Mouse (Mus musculus): ENCODE results near the gene Trmt10c. TPM values are rescaled to one million over a fixed set of nuclear protein-coding genes. Genes with fewer than 3 reads are reported as not detected.
"Not testable (repeated sequence)": the region's sequence is repeated elsewhere in the genome, so short reads cannot be mapped to it uniquely, and the experiment has no call there.

Gene Trmt10c
- polyA plus RNA-seq, 1 experiment from 2014 or later: 12.9 TPM

GRCm38 (mm10) chr16:56071317-56072232, 34.0 kb upstream of the Trmt10c start:
- Histone ChIP-seq H3K4me2 (peak overlapping the region; percentile 74), H3K4me1 (replicated peaks) (peaks cover 73% of the 10 kb centered on the region), H3K4me3 (replicated peaks) (peak overlapping the region; percentile 46), H3K36me3 (replicated peaks) (no peaks in the 10 kb centered on the region), H3K27me3 (no peaks in the 10 kb centered on the region), H3K9me3 (replicated peaks) (no peaks in the 10 kb centered on the region), H3K9ac (peak overlapping the region; percentile 64), H3K27ac (replicated peaks) (peak overlapping the region; percentile 99)
- ATAC-seq (ENCODE audit: insufficient read depth): peak; percentile 90
- 13% methylated on average over 5 of the region's 5 CpGs for WGBS (ENCODE audit: insufficient replicate concordance)

GRCm38 (mm10) chr16:56068523-56069070, 31.0 kb upstream of the Trmt10c start:
- H3K27me3 ChIP-seq: no peaks in the 10 kb centered on the region
- H3K4me2 ChIP-seq: no peak overlapping the region
- H3K9me3 ChIP-seq (replicated peaks): no peaks in the 10 kb centered on the region
- no peaks in the 10 kb centered on the region for H3K36me3 ChIP-seq (replicated peaks)
- ATAC-seq (ENCODE audit: insufficient read depth): no peak
- 82% methylated on average over 6 of the region's 6 CpGs for WGBS (ENCODE audit: insufficient replicate concordance)
- no peak overlapping the region for H3K9ac ChIP-seq
- no peak overlapping the region for H3K4me3 ChIP-seq (replicated peaks)
- H3K27ac ChIP-seq (replicated peaks): peak overlapping the region; percentile 61
- H3K4me1 ChIP-seq (replicated peaks): peaks cover 66% of the 10 kb centered on the region

GRCm38 (mm10) chr16:56066113-56066512, 28.5 kb upstream of the Trmt10c start:
- no peak for ATAC-seq (ENCODE audit: insufficient read depth)
- 54% methylated on average over 8 of the region's 8 CpGs for WGBS (ENCODE audit: insufficient replicate concordance)
- H3K27me3 ChIP-seq: no peaks in the 10 kb centered on the region

GRCm38 (mm10) chr16:56064334-56064990, 26.8 kb upstream of the Trmt10c start:
- H3K9ac ChIP-seq: peak overlapping the region; percentile 59

More at GRCm38 (mm10) chr16:56066113-56066512, 28.5 kb upstream of the Trmt10c start:
- H3K9ac ChIP-seq: no peak overlapping the region
- no peak overlapping the region for H3K4me3 ChIP-seq (replicated peaks)
- H3K27ac ChIP-seq (replicated peaks): no peak overlapping the region; the same call in 1 of the 2 replicates
- H3K9me3 ChIP-seq (replicated peaks): no peaks in the 10 kb centered on the region
- no peaks in the 10 kb centered on the region for H3K36me3 ChIP-seq (replicated peaks)
- peaks cover 45% of the 10 kb centered on the region for H3K4me1 ChIP-seq (replicated peaks)
- H3K4me2 ChIP-seq: no peak overlapping the region

GRCm38 (mm10) chr16:56062981-56063380, 25.4 kb upstream of the Trmt10c start:
- Histone ChIP-seq H3K27ac (replicated peaks) (no peak overlapping the region), H3K9ac (no peak overlapping the region), H3K36me3 (replicated peaks) (no peaks in the 10 kb centered on the region), H3K4me1 (replicated peaks) (peaks cover 22% of the 10 kb centered on the region), H3K9me3 (replicated peaks) (no peaks in the 10 kb centered on the region), H3K4me3 (replicated peaks) (no peak overlapping the region), H3K27me3 (no peaks in the 10 kb centered on the region), H3K4me2 (no peak overlapping the region)
- whole genome bisulfite sequencing (ENCODE audit: insufficient replicate concordance): 70% methylated on average over 11 of the region's 11 CpGs
- no peak for ATAC-seq (ENCODE audit: insufficient read depth)

More at GRCm38 (mm10) chr16:56064334-56064990, 26.8 kb upstream of the Trmt10c start:
- Histone ChIP-seq H3K9me3 (replicated peaks) (no peaks in the 10 kb centered on the region), H3K27me3 (no peaks in the 10 kb centered on the region), H3K4me1 (replicated peaks) (peaks cover 33% of the 10 kb centered on the region), H3K27ac (replicated peaks) (peak overlapping the region; percentile 80), H3K36me3 (replicated peaks) (no peaks in the 10 kb centered on the region), H3K4me3 (replicated peaks) (peak overlapping the region; percentile 66), H3K4me2 (peak overlapping the region; percentile 79)
- peak; percentile 73 for ATAC-seq (ENCODE audit: insufficient read depth)
- 2% methylated on average over 20 of the region's 20 CpGs for WGBS (ENCODE audit: insufficient replicate concordance)

GRCm38 (mm10) chr16:56061995-56062594, 24.5 kb upstream of the Trmt10c start:
- Histone ChIP-seq H3K27ac (replicated peaks) (no peak overlapping the region), H3K27me3 (no peaks in the 10 kb centered on the region), H3K4me1 (replicated peaks) (peaks cover 20% of the 10 kb centered on the region), H3K9ac (no peak overlapping the region), H3K36me3 (replicated peaks) (no peaks in the 10 kb centered on the region), H3K4me3 (replicated peaks) (no peak overlapping the region), H3K4me2 (no peak overlapping the region), H3K9me3 (replicated peaks) (no peaks in the 10 kb centered on the region)
- ATAC-seq (ENCODE audit: insufficient read depth): no peak
- 38% methylated on average over 7 of the region's 7 CpGs for WGBS (ENCODE audit: insufficient replicate concordance)

GRCm38 (mm10) chr16:56058151-56058550, 20.5 kb upstream of the Trmt10c start:
- no peak overlapping the region for H3K27ac ChIP-seq (replicated peaks)
- 55% methylated on average over 10 of the region's 10 CpGs for WGBS (ENCODE audit: insufficient replicate concordance)
- H3K4me2 ChIP-seq: no peak overlapping the region
- peaks cover 7% of the 10 kb centered on the region for H3K4me1 ChIP-seq (replicated peaks)
- H3K9me3 ChIP-seq (replicated peaks): no peaks in the 10 kb centered on the region
- H3K36me3 ChIP-seq (replicated peaks): no peaks in the 10 kb centered on the region
- no peak for ATAC-seq (ENCODE audit: insufficient read depth)
- H3K9ac ChIP-seq: no peak overlapping the region
- H3K4me3 ChIP-seq (replicated peaks): no peak overlapping the region
- no peaks in the 10 kb centered on the region for H3K27me3 ChIP-seq

- no peaks in the 10 kb centered on the region for H3K27me3 ChIP-seq
- H3K27ac ChIP-seq (replicated peaks): no peak overlapping the region
- H3K9ac ChIP-seq: no peak overlapping the region
- whole genome bisulfite sequencing (ENCODE audit: insufficient replicate concordance): 68% methylated on average over 7 of the region's 7 CpGs
- H3K4me1 ChIP-seq (replicated peaks): peaks cover 7% of the 10 kb centered on the region
- H3K4me2 ChIP-seq: no peak overlapping the region
- H3K9me3 ChIP-seq (replicated peaks): no peaks in the 10 kb centered on the region
- no peak overlapping the region for H3K4me3 ChIP-seq (replicated peaks)
- no peaks in the 10 kb centered on the region for H3K36me3 ChIP-seq (replicated peaks)
- no peak for ATAC-seq (ENCODE audit: insufficient read depth)
Observed at GRCm38 (mm10) chr16:56056944-56057590, 19.4 kb upstream of the Trmt10c start.

GRCm38 (mm10) chr16:56055911-56056310, 18.3 kb upstream of the Trmt10c start:
- WGBS (ENCODE audit: insufficient replicate concordance): 84% methylated on average over 3 of the region's 3 CpGs
- ATAC-seq (ENCODE audit: insufficient read depth): no peak
- Histone ChIP-seq H3K27ac (replicated peaks) (no peak overlapping the region), H3K4me1 (replicated peaks) (peaks cover 7% of the 10 kb centered on the region), H3K9me3 (replicated peaks) (no peaks in the 10 kb centered on the region), H3K27me3 (no peaks in the 10 kb centered on the region), H3K9ac (no peak overlapping the region), H3K4me3 (replicated peaks) (no peak overlapping the region), H3K4me2 (no peak overlapping the region), H3K36me3 (replicated peaks) (no peaks in the 10 kb centered on the region)

GRCm38 (mm10) chr16:56048038-56048437, 10.4 kb upstream of the Trmt10c start, which contains the start of gene Senp7:
Gene Senp7, plus strand, starts transcription at chr16:56048338.
- H3K27me3 ChIP-seq; H3K36me3 ChIP-seq (replicated peaks); ATAC-seq (ENCODE audit: insufficient read depth); H3K9me3 ChIP-seq (replicated peaks); H3K4me2 ChIP-seq; H3K27ac ChIP-seq (replicated peaks); H3K4me3 ChIP-seq (replicated peaks); H3K4me1 ChIP-seq (replicated peaks); H3K9ac ChIP-seq: not testable (repeated sequence)
- no CpG with 5 or more reads among the region's 4 CpGs for whole genome bisulfite sequencing (ENCODE audit: insufficient replicate concordance)

Data from liver, embryonic 15.5 days (tissue).